Mouse (Mus musculus) ES-Bruce4 (cell line): ENCODE results near the gene Rapgef5. TPM values are rescaled to one million over a fixed set of nuclear protein-coding genes. Genes with fewer than 3 reads are reported as not detected.

Experiments used
- H3K27ac ChIP-seq: 2 replicates; pipeline ENCODE4 v1.5.1; 2012; ENCODE audit warnings: low read length, inconsistent platforms; ENCODE audit not compliant: insufficient read depth
- H3K27me3 ChIP-seq: 2 replicates; pipeline ENCODE4 v1.6.1; 2012; ENCODE audit warnings: mild to moderate bottlenecking, low read length, inconsistent platforms; ENCODE audit not compliant: control insufficient read depth, poor library complexity, insufficient read depth, severe bottlenecking
- H3K36me3 ChIP-seq: 2 replicates; pipeline ENCODE4 v1.6.1; 2012; ENCODE audit warnings: inconsistent platforms, mild to moderate bottlenecking, low read length, moderate library complexity; ENCODE audit not compliant: control insufficient read depth, poor library complexity, insufficient read depth, severe bottlenecking
- H3K4me1 ChIP-seq: one replicate; pipeline ENCODE4 v1.8.1; 2011; ENCODE audit warnings: low read length; ENCODE audit not compliant: control insufficient read depth, insufficient read depth
- H3K4me3 ChIP-seq: 2 replicates; pipeline ENCODE4 v1.5.1; 2011; ENCODE audit warnings: low read depth, mild to moderate bottlenecking, low read length
- H3K9ac ChIP-seq: 2 replicates; pipeline ENCODE4 v1.6.1; 2012; ENCODE audit warnings: low read depth, mild to moderate bottlenecking, inconsistent platforms; ENCODE audit not compliant: poor library complexity, severe bottlenecking
- H3K9me3 ChIP-seq: replicated peaks from 2 replicates; pipeline ENCODE4 v1.6.1; 2012; ENCODE audit warnings: mild to moderate bottlenecking, low read length, inconsistent platforms; ENCODE audit not compliant: control insufficient read depth, poor library complexity, insufficient read depth, severe bottlenecking
- CTCF ChIP-seq: IDR thresholded peaks from one replicate; pipeline ENCODE4 v1.8.1; 2011; ENCODE audit warnings: low read depth, low read length
- EP300 ChIP-seq: IDR thresholded peaks from 2 replicates; pipeline ENCODE4 v1.6.1; 2011; ENCODE audit warnings: low read depth, low read length; ENCODE audit not compliant: insufficient read depth
- POLR2A ChIP-seq: IDR thresholded peaks from one replicate; pipeline ENCODE4 v1.8.1; 2011; ENCODE audit warnings: low read length; ENCODE audit not compliant: insufficient read depth
- polyA plus RNA-seq: library from polyadenylated mRNA; stranded (reverse); fragments of >200 nt; gene quantifications from 2 replicates; pipeline ENCODE4 v1.2.4, GENCODE M21; 2011; ENCODE audit warnings: low read depth; ENCODE audit not compliant: missing spikeins, insufficient read depth, insufficient read length

The Rapgef5 gene
- polyA plus RNA-seq, 1 experiment: 23.8 TPM

- H3K4me3 ChIP-seq: no peak overlapping the region
- TF ChIP-seq CTCF: no peak
- no peak for TF ChIP-seq EP300
- no peak for TF ChIP-seq POLR2A
- no peaks in the 10 kb centered on the region for H3K27me3 ChIP-seq
- peaks cover 2% of the 10 kb centered on the region for H3K4me1 ChIP-seq
- no peak overlapping the region for H3K9ac ChIP-seq
- H3K9me3 ChIP-seq: no peaks in the 10 kb centered on the region
- H3K27ac ChIP-seq: no peak overlapping the region
- H3K36me3 ChIP-seq: peaks cover 4% of the 10 kb centered on the region
Observed at GRCm38 (mm10) chr12:117721748-117722150, 205.5 kb downstream of the Rapgef5 start.

- no peak for TF ChIP-seq CTCF
- TF ChIP-seq POLR2A: no peak
- no peak for TF ChIP-seq EP300
- no peaks in the 10 kb centered on the region for H3K9me3 ChIP-seq
- H3K36me3 ChIP-seq: peaks cover 2% of the 10 kb centered on the region
- no peak overlapping the region for H3K4me3 ChIP-seq
- peaks cover 2% of the 10 kb centered on the region for H3K4me1 ChIP-seq
- no peak overlapping the region for H3K27ac ChIP-seq
- H3K9ac ChIP-seq: no peak overlapping the region
- H3K27me3 ChIP-seq: no peaks in the 10 kb centered on the region
Observed at GRCm38 (mm10) chr12:117725011-117725410, 208.7 kb downstream of the Rapgef5 start.

- Histone ChIP-seq H3K4me3 (no peak overlapping the region), H3K36me3 (peaks cover 4% of the 10 kb centered on the region; the same call in 1 of the 2 replicates)
Observed at GRCm38 (mm10) chr12:117727481-117728177, 211.3 kb downstream of the Rapgef5 start.

GRCm38 (mm10) chr12:117728178-117728611, 211.9 kb downstream of the Rapgef5 start:
- Histone ChIP-seq H3K9me3 (no peaks in the 10 kb centered on the region), H3K4me1 (peaks cover 2% of the 10 kb centered on the region), H3K27me3 (no peaks in the 10 kb centered on the region), H3K9ac (no peak overlapping the region), H3K27ac (no peak overlapping the region), H3K4me3 (no peak overlapping the region), H3K36me3 (peaks cover 4% of the 10 kb centered on the region; the same call in 1 of the 2 replicates)
- TF ChIP-seq CTCF: no peak
- no peak for TF ChIP-seq EP300
- no peak for TF ChIP-seq POLR2A

More at GRCm38 (mm10) chr12:117727481-117728177, 211.3 kb downstream of the Rapgef5 start:
- no peak overlapping the region for H3K27ac ChIP-seq
- no peaks in the 10 kb centered on the region for H3K27me3 ChIP-seq
- no peak for TF ChIP-seq EP300
- TF ChIP-seq POLR2A: no peak
- no peak for TF ChIP-seq CTCF
- H3K9ac ChIP-seq: no peak overlapping the region
- no peaks in the 10 kb centered on the region for H3K9me3 ChIP-seq
- peaks cover 2% of the 10 kb centered on the region for H3K4me1 ChIP-seq

GRCm38 (mm10) chr12:117733611-117734010, 217.3 kb downstream of the Rapgef5 start:
- TF ChIP-seq EP300 (no peak), POLR2A (no peak), CTCF (no peak)
- H3K4me1 ChIP-seq: peaks cover 3% of the 10 kb centered on the region
- no peak overlapping the region for H3K4me3 ChIP-seq
- H3K9ac ChIP-seq: no peak overlapping the region
- H3K27ac ChIP-seq: no peak overlapping the region
- peaks cover 2% of the 10 kb centered on the region; the same call in 1 of the 2 replicates for H3K36me3 ChIP-seq
- no peaks in the 10 kb centered on the region for H3K9me3 ChIP-seq
- no peaks in the 10 kb centered on the region for H3K27me3 ChIP-seq

- Histone ChIP-seq H3K4me3 (no peak overlapping the region), H3K36me3 (no peaks in the 10 kb centered on the region), H3K9me3 (no peaks in the 10 kb centered on the region), H3K27ac (no peak overlapping the region), H3K27me3 (no peaks in the 10 kb centered on the region), H3K4me1 (peaks cover 3% of the 10 kb centered on the region), H3K9ac (no peak overlapping the region)
- TF ChIP-seq CTCF: no peak
- no peak for TF ChIP-seq POLR2A
- no peak for TF ChIP-seq EP300
Observed at GRCm38 (mm10) chr12:117736130-117736529, 219.9 kb downstream of the Rapgef5 start.
